Mouse (Mus musculus): ENCODE results near the gene Gm43302. TPM values are rescaled to one million over a fixed set of nuclear protein-coding genes. Genes with fewer than 3 reads are reported as not detected.
"Not testable (repeated sequence)": the region's sequence is repeated elsewhere in the genome, so short reads cannot be mapped to it uniquely, and the experiment has no call there.

Gene Gm43302
- polyA plus RNA-seq, 1 experiment from 2014 or later, result not detected

GRCm38 (mm10) chr5:105236040-105236439 is 57.5 kb downstream of the Gm43302 start:
- H3K27ac ChIP-seq (ENCODE audit: low read depth, low read length); H3K27me3 ChIP-seq (replicated peaks; ENCODE audit: control insufficient read depth, insufficient read depth, low read length); H3K9me3 ChIP-seq (ENCODE audit: control insufficient read depth, low read length); H3K4me3 ChIP-seq (ENCODE audit: low read length); ATAC-seq; H3K4me1 ChIP-seq (ENCODE audit: control insufficient read depth, insufficient read depth, low read depth, low read length); H3K9ac ChIP-seq (ENCODE audit: low read depth, low read length); H3K36me3 ChIP-seq (ENCODE audit: control insufficient read depth, insufficient read depth, low read length); H3K4me2 ChIP-seq (ENCODE audit: low read length): not testable (repeated sequence)
- 76% methylated on average over 3 of the region's 3 CpGs for WGBS

GRCm38 (mm10) chr5:105208957-105209356 is 84.5 kb downstream of the Gm43302 start:
- not testable (repeated sequence) for H3K9me3 ChIP-seq (ENCODE audit: control insufficient read depth, low read length); ATAC-seq; H3K27me3 ChIP-seq (replicated peaks; ENCODE audit: control insufficient read depth, insufficient read depth, low read length); H3K27ac ChIP-seq (ENCODE audit: low read depth, low read length); H3K36me3 ChIP-seq (ENCODE audit: control insufficient read depth, insufficient read depth, low read length); H3K9ac ChIP-seq (ENCODE audit: low read depth, low read length); H3K4me1 ChIP-seq (ENCODE audit: control insufficient read depth, insufficient read depth, low read depth, low read length); H3K4me2 ChIP-seq (ENCODE audit: low read length); H3K4me3 ChIP-seq (ENCODE audit: low read length)
- WGBS, result no CpG with 5 or more reads among the region's 3 CpGs

GRCm38 (mm10) chr5:105200791-105201355 is 92.6 kb downstream of the Gm43302 start:
- not testable (repeated sequence) for ATAC-seq; H3K4me3 ChIP-seq (ENCODE audit: low read length); H3K4me1 ChIP-seq (ENCODE audit: control insufficient read depth, insufficient read depth, low read depth, low read length); H3K27me3 ChIP-seq (replicated peaks; ENCODE audit: control insufficient read depth, insufficient read depth, low read length); H3K9me3 ChIP-seq (ENCODE audit: control insufficient read depth, low read length); H3K4me2 ChIP-seq (ENCODE audit: low read length); H3K27ac ChIP-seq (ENCODE audit: low read depth, low read length); H3K9ac ChIP-seq (ENCODE audit: low read depth, low read length); H3K36me3 ChIP-seq (ENCODE audit: control insufficient read depth, insufficient read depth, low read length)
- 81% methylated on average over 4 of the region's 4 CpGs for WGBS

GRCm38 (mm10) chr5:105199149-105199548 is 94.3 kb downstream of the Gm43302 start:
- H3K27me3 ChIP-seq (replicated peaks; ENCODE audit: control insufficient read depth, insufficient read depth, low read length); ATAC-seq; H3K4me2 ChIP-seq (ENCODE audit: low read length); H3K36me3 ChIP-seq (ENCODE audit: control insufficient read depth, insufficient read depth, low read length); H3K9me3 ChIP-seq (ENCODE audit: control insufficient read depth, low read length); H3K4me3 ChIP-seq (ENCODE audit: low read length); H3K4me1 ChIP-seq (ENCODE audit: control insufficient read depth, insufficient read depth, low read depth, low read length); H3K9ac ChIP-seq (ENCODE audit: low read depth, low read length); H3K27ac ChIP-seq (ENCODE audit: low read depth, low read length): not testable (repeated sequence)
- 93% methylated on average over 1 of the region's 1 CpGs for WGBS

GRCm38 (mm10) chr5:105197915-105198560 is 95.5 kb downstream of the Gm43302 start:
- H3K4me3 ChIP-seq (ENCODE audit: low read length); H3K27me3 ChIP-seq (replicated peaks; ENCODE audit: control insufficient read depth, insufficient read depth, low read length); H3K36me3 ChIP-seq (ENCODE audit: control insufficient read depth, insufficient read depth, low read length); H3K9ac ChIP-seq (ENCODE audit: low read depth, low read length); H3K27ac ChIP-seq (ENCODE audit: low read depth, low read length); H3K9me3 ChIP-seq (ENCODE audit: control insufficient read depth, low read length); ATAC-seq; H3K4me1 ChIP-seq (ENCODE audit: control insufficient read depth, insufficient read depth, low read depth, low read length); H3K4me2 ChIP-seq (ENCODE audit: low read length): not testable (repeated sequence)

GRCm38 (mm10) chr5:105196308-105196707 is 97.2 kb downstream of the Gm43302 start:
- WGBS, result 82% methylated on average over 5 of the region's 5 CpGs
- H3K9me3 ChIP-seq (ENCODE audit: control insufficient read depth, low read length); H3K9ac ChIP-seq (ENCODE audit: low read depth, low read length); H3K4me2 ChIP-seq (ENCODE audit: low read length); H3K27ac ChIP-seq (ENCODE audit: low read depth, low read length); H3K36me3 ChIP-seq (ENCODE audit: control insufficient read depth, insufficient read depth, low read length); H3K27me3 ChIP-seq (replicated peaks; ENCODE audit: control insufficient read depth, insufficient read depth, low read length); H3K4me3 ChIP-seq (ENCODE audit: low read length); H3K4me1 ChIP-seq (ENCODE audit: control insufficient read depth, insufficient read depth, low read depth, low read length): not testable (repeated sequence)
- ATAC-seq, result peak; percentile 37; the same call in 1 of the 2 replicates

- WGBS, result 85% methylated on average over 2 of the region's 2 CpGs
- H3K9me3 ChIP-seq (ENCODE audit: control insufficient read depth, low read length); H3K27me3 ChIP-seq (replicated peaks; ENCODE audit: control insufficient read depth, insufficient read depth, low read length); H3K4me2 ChIP-seq (ENCODE audit: low read length); H3K4me1 ChIP-seq (ENCODE audit: control insufficient read depth, insufficient read depth, low read depth, low read length); H3K27ac ChIP-seq (ENCODE audit: low read depth, low read length); H3K4me3 ChIP-seq (ENCODE audit: low read length); ATAC-seq; H3K9ac ChIP-seq (ENCODE audit: low read depth, low read length); H3K36me3 ChIP-seq (ENCODE audit: control insufficient read depth, insufficient read depth, low read length): not testable (repeated sequence)
These were observed 101.0 kb downstream of the Gm43302 start for GRCm38 (mm10) chr5:105192536-105192935.

- Histone ChIP-seq H3K36me3 (ENCODE audit: control insufficient read depth, insufficient read depth, low read length) (no peaks in the 10 kb centered on the region), H3K4me3 (ENCODE audit: low read length) (no peak overlapping the region), H3K27me3 (replicated peaks; ENCODE audit: control insufficient read depth, insufficient read depth, low read length) (no peaks in the 10 kb centered on the region), H3K4me1 (ENCODE audit: control insufficient read depth, insufficient read depth, low read depth, low read length) (no peaks in the 10 kb centered on the region), H3K9ac (ENCODE audit: low read depth, low read length) (no peak overlapping the region), H3K9me3 (ENCODE audit: control insufficient read depth, low read length) (no peaks in the 10 kb centered on the region), H3K4me2 (ENCODE audit: low read length) (no peak overlapping the region), H3K27ac (ENCODE audit: low read depth, low read length) (no peak overlapping the region)
- ATAC-seq, result no peak
These were observed 112.0 kb downstream of the Gm43302 start for GRCm38 (mm10) chr5:105181446-105181845.
